Mouse (Mus musculus) thymus, adult 2 months (tissue): ENCODE measurements around the gene St6gal1. TPM values are rescaled to one million over a fixed set of nuclear protein-coding genes. Genes with fewer than 3 reads are reported as not detected.
A peak's percentile ranks its signal among the peaks of the same experiment; 100 is the strongest.

Source experiments
- DNase-seq: peaks from one replicate; pipeline ENCODE4 v3.0.0; 2021
- H3K27ac ChIP-seq: fragments of 200-500 bp; 2 replicates; pipeline ENCODE4 v1.5.1; 2012; ENCODE audit warnings: low read length, control low read depth; ENCODE audit not compliant: control insufficient read depth, insufficient read depth
- H3K27me3 ChIP-seq: fragments of 200-500 bp; 2 replicates; pipeline ENCODE4 v1.6.1; 2012; ENCODE audit warnings: mild to moderate bottlenecking, low read length, moderate library complexity, mixed read lengths; ENCODE audit not compliant: control insufficient read depth, insufficient read depth
- H3K36me3 ChIP-seq: fragments of 200-500 bp; 2 replicates; pipeline ENCODE4 v1.6.1; 2012; ENCODE audit warnings: mild to moderate bottlenecking, low read length, moderate library complexity; ENCODE audit not compliant: control insufficient read depth, insufficient read depth
- H3K4me1 ChIP-seq: fragments of 200-500 bp; replicated peaks from 2 replicates; pipeline ENCODE4 v1.6.1; 2012; ENCODE audit warnings: low read length; ENCODE audit not compliant: control insufficient read depth, insufficient read depth
- H3K4me3 ChIP-seq: fragments of 200-500 bp; 2 replicates; pipeline ENCODE4 v1.5.1; 2012; ENCODE audit warnings: mild to moderate bottlenecking, low read length, control low read depth, moderate library complexity; ENCODE audit not compliant: control insufficient read depth, insufficient read depth
- CTCF ChIP-seq: fragments of 200-500 bp; IDR thresholded peaks from 2 replicates; pipeline ENCODE4 v1.5.1; 2012; ENCODE audit warnings: mild to moderate bottlenecking, control low read depth, low read length, moderate library complexity, borderline replicate concordance; ENCODE audit not compliant: control insufficient read depth, poor library complexity, insufficient read depth; ENCODE audit errors: extremely low read depth
- POLR2A ChIP-seq: fragments of 200-500 bp; IDR thresholded peaks from 2 replicates; pipeline ENCODE4 v1.6.1; 2012; ENCODE audit warnings: mild to moderate bottlenecking, low read length, control low read depth, moderate library complexity; ENCODE audit not compliant: control insufficient read depth, poor library complexity, insufficient read depth; ENCODE audit errors: extremely low read depth
- WGBS: fragments of 180-500 bp; shearing (Covaris S2); methylation state at CpG from one replicate; pipeline ENCODE4 v1.1.7; 2018; 5-methylcytosine and 5-hydroxymethylcytosine counted together
- polyA plus RNA-seq: library from polyadenylated mRNA; depleted of rRNA; stranded (reverse); fragments of >200 nt; gene quantifications from 2 replicates; pipeline ENCODE4 v1.2.3, GENCODE M21; 2012

The St6gal1 gene
- polyA plus RNA-seq, 1 experiment: 33.2 TPM

DNA sequence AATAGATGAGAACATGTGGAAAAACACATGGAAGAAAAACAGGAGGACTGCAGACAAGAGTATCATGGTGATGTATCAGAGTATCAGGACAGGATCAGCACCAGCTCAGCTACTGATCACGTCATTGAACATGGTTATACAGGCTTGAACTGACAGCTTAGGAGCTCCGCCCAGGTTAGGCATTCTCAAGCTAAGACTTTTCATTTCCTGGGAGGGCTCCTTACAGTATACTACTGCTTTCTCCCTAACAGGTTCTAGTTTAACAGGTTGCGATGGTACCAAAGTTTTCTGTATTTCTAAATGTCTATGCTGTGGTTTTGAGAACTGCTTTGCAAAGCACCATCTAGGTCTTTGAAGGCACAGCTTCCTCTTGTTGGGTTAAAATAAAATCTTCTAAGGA, 43.1 kb upstream of the St6gal1 start:
- Histone ChIP-seq H3K27ac (no peak overlapping the region; the same call in 1 of the 2 replicates), H3K27me3 (no peaks in the 10 kb centered on the region), H3K4me1 (peaks cover 38% of the 10 kb centered on the region), H3K36me3 (no peaks in the 10 kb centered on the region), H3K4me3 (no peak overlapping the region)
- TF ChIP-seq POLR2A: no peak
- no peak for TF ChIP-seq CTCF
- WGBS: 9% methylated on average over 3 of the region's 3 CpGs
- DNase-seq: peak; percentile 49

DNA sequence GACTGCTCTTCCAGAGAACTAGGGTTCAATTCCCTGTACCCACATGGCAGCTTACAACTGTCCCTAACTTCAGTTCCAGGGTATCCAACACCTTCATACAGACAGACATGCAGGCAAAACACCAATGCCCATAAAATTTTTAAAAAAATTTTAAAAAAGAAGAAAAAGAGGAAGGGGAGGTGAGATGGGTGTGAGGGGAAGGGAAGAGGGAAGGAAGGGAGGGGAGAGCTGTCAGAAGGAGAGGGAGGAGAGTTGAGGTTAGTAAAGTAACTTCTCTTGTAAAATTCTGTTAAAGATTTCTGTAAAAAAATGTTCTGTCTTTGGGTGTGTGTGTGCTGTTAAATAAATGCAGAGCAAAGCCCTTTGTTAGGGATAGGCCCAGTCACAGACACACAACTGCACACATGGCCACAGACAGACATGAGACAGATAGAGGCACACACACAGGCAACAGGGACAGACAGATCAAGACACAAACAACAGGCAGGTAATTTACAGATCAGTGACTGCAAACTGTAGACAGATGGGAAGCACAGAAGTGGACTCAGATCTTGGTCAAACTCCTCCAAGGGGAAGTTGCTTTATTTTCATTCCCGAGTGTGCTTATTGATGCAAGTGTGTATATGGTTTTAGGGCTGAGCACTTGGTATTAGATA, 42.5 kb upstream of the St6gal1 start:
- Histone ChIP-seq H3K4me3 (no peak overlapping the region), H3K36me3 (no peaks in the 10 kb centered on the region), H3K27ac (peak overlapping the region; percentile 46), H3K4me1 (peaks cover 35% of the 10 kb centered on the region), H3K27me3 (no peaks in the 10 kb centered on the region)
- WGBS: 17% methylated on average over 1 of the region's 1 CpGs
- TF ChIP-seq POLR2A (no peak), CTCF (no peak)
- no peak for DNase-seq

DNA sequence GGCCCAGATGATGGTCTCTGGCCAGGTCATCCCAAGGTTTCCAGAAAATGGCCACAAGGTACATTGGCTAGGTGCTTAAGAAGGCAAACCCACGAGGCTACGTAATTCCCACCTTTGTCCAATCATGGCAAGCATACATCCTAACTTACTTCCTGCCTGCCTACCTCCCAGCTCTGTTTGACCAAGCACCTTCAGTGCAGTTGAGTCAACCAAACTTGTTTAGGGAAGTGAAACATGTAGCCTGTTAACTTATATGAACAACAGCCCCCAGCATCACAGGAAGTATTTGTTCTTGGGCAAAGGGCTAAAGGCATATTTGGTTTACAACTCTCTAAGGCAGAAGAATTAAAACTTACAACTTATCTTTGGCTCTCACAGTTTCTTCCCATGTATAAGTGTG, 38.7 kb upstream of the St6gal1 start:
- H3K4me1 ChIP-seq: peaks cover 16% of the 10 kb centered on the region
- WGBS: 89% methylated on average over 2 of the region's 2 CpGs
- no peaks in the 10 kb centered on the region for H3K27me3 ChIP-seq
- H3K27ac ChIP-seq: no peak overlapping the region
- DNase-seq: no peak
- H3K4me3 ChIP-seq: no peak overlapping the region
- no peaks in the 10 kb centered on the region for H3K36me3 ChIP-seq
- no peak for TF ChIP-seq POLR2A
- no peak for TF ChIP-seq CTCF

- no peak overlapping the region for H3K27ac ChIP-seq
- no peaks in the 10 kb centered on the region for H3K36me3 ChIP-seq
- TF ChIP-seq POLR2A: no peak
- TF ChIP-seq CTCF: no peak
- no peak for DNase-seq
- no peaks in the 10 kb centered on the region for H3K27me3 ChIP-seq
- WGBS: 69% methylated on average over 4 of the region's 4 CpGs
- peaks cover 12% of the 10 kb centered on the region for H3K4me1 ChIP-seq
- H3K4me3 ChIP-seq: no peak overlapping the region
Observed at GRCm38 (mm10) chr16:23186418-23186817, 38.1 kb upstream of the St6gal1 start.

- no peak for DNase-seq
- Histone ChIP-seq H3K4me1 (peaks cover 7% of the 10 kb centered on the region), H3K4me3 (no peak overlapping the region), H3K36me3 (no peaks in the 10 kb centered on the region), H3K27me3 (no peaks in the 10 kb centered on the region), H3K27ac (no peak overlapping the region)
- WGBS: 79% methylated on average over 7 of the region's 7 CpGs
- TF ChIP-seq CTCF (no peak), POLR2A (no peak)
Observed at GRCm38 (mm10) chr16:23187983-23188382, 36.6 kb upstream of the St6gal1 start.

- Histone ChIP-seq H3K36me3 (no peaks in the 10 kb centered on the region), H3K4me1 (peaks cover 7% of the 10 kb centered on the region), H3K27ac (no peak overlapping the region), H3K27me3 (no peaks in the 10 kb centered on the region), H3K4me3 (no peak overlapping the region)
- 95% methylated on average over 1 of the region's 1 CpGs for WGBS
- no peak for TF ChIP-seq CTCF
- TF ChIP-seq POLR2A: no peak
- DNase-seq: no peak
Observed at GRCm38 (mm10) chr16:23189612-23190011, 34.9 kb upstream of the St6gal1 start.

DNA sequence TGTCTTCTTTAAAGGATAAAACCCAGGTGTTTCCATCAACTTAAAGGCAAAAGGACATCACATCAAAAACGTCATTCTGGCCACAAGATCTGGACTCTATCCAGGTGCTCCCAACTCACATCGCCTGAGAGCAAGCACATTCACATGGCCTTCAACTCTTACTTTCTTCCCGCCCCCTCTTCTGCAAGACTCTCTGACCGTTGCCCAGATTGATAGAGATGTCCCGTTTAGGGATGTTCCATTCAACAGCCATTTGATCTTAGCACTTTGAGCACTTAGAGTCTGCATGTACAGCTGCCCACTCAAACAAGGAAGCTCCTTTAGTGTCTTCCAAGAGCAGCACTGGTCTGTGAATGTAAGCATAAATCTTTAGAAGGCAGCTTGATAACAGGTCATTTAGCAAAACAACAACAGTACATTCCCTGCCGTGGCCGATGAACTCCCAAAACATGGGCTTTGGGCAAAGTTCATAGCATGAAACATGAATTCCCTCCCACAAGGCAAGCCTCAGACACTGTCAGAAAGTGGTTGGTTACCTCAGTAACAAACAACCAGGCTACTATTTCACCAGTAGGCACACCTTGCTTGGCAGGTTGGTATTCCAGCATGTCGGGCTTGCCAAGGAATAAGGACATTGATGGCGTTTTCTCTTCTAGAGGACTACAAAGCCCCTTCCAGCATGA, 32.8 kb upstream of the St6gal1 start:
- no peaks in the 10 kb centered on the region for H3K36me3 ChIP-seq
- WGBS: 89% methylated on average over 9 of the region's 9 CpGs
- H3K4me1 ChIP-seq: peaks cover 6% of the 10 kb centered on the region
- no peak for TF ChIP-seq POLR2A
- no peak for TF ChIP-seq CTCF
- no peak for DNase-seq
- no peaks in the 10 kb centered on the region for H3K27me3 ChIP-seq
- H3K4me3 ChIP-seq: no peak overlapping the region
- no peak overlapping the region for H3K27ac ChIP-seq
